Mouse (Mus musculus) embryonic fibroblast, embryonic 13.5 days (primary cell): ENCODE measurements around the gene Nr6a1.

ENCODE experiments used
- CTCF ChIP-seq: IDR thresholded peaks from 2 replicates; pipeline ENCODE4 v1.5.1; 2011; ENCODE audit warnings: mild to moderate bottlenecking, control low read depth, low read length, moderate library complexity, borderline replicate concordance; ENCODE audit not compliant: insufficient read depth
- POLR2A ChIP-seq: IDR thresholded peaks from 2 replicates; pipeline ENCODE4 v1.6.1; 2011; ENCODE audit warnings: low read depth, mild to moderate bottlenecking, control low read depth, low read length, moderate library complexity

DNA sequence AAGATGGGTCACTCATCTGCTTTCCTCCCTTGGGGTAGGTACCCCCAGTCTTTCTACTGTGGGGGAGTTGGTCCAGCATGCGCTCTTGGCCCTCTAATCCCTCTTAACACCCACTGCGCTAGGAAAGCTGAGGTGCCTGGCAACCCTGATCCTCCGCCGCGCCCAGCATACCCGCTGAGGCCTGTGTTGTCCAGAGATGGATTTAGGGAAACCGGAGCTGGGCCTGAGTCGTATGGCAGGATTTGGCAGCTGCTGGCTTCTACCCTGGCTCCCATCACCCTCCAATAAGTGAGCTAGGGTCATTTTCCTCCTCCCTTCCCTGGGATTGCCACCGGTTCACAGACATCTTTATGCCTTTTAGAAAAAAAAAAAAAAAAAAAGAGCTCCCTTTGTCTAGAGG, 231.7 kb downstream of the Nr6a1 start:
- TF ChIP-seq POLR2A (no peak), CTCF (no peak)
